Mouse (Mus musculus): Measurements from ENCODE around the gene Cacna1s. TPM values are rescaled to one million over a fixed set of nuclear protein-coding genes. Genes with fewer than 3 reads are reported as not detected.

Gene Cacna1s
- polyA plus RNA-seq, 1 experiment from 2014 or later: 0.20 TPM

- DNase-seq (ENCODE audit: low spot score) (peak; percentile 32), ATAC-seq (ENCODE audit: low FRiP score) (no peak)
- Histone ChIP-seq H3K27me3 (ENCODE audit: control insufficient read depth, insufficient read depth, low read length) (no peaks in the 10 kb centered on the region), H3K4me2 (replicated peaks; ENCODE audit: low read depth, low read length) (peak overlapping the region; percentile 70), H3K4me1 (replicated peaks; ENCODE audit: control insufficient read depth, insufficient read depth, low read length) (peaks cover 15% of the 10 kb centered on the region), H3K9me3 (ENCODE audit: control insufficient read depth, low read length) (no peaks in the 10 kb centered on the region), H3K27ac (ENCODE audit: low read depth, low read length) (0 out of 2 replicates have a peak overlapping the region, but pooled peaks have one; percentile 5), H3K36me3 (ENCODE audit: control insufficient read depth, insufficient read depth, low read length) (no peaks in the 10 kb centered on the region), H3K9ac (ENCODE audit: low read depth, low read length) (0 out of 2 replicates have a peak overlapping the region, but pooled peaks have one; percentile 45), H3K4me3 (ENCODE audit: low read depth, low read length) (peak overlapping the region; percentile 78)
- WGBS: 43% methylated on average over 13 of the region's 13 CpGs
These were observed 81.2 kb downstream of the Cacna1s start for GRCm38 (mm10) chr1:136133570-136134240.

GRCm38 (mm10) chr1:136134547-136134946 lies 82.0 kb downstream of the Cacna1s start:
- no peak for ATAC-seq (ENCODE audit: low FRiP score)

GRCm38 (mm10) chr1:136135046-136135445 lies 82.5 kb downstream of the Cacna1s start:
- no peak for ATAC-seq (ENCODE audit: low FRiP score)
- H3K36me3 ChIP-seq (ENCODE audit: control insufficient read depth, insufficient read depth, low read length): no peaks in the 10 kb centered on the region
- peak overlapping the region; percentile 70; the same call in 1 of the 2 replicates for H3K4me2 ChIP-seq (replicated peaks; ENCODE audit: low read depth, low read length)
- whole genome bisulfite sequencing: 77% methylated on average over 1 of the region's 1 CpGs
- peaks cover 15% of the 10 kb centered on the region for H3K4me1 ChIP-seq (replicated peaks; ENCODE audit: control insufficient read depth, insufficient read depth, low read length)
- H3K27ac ChIP-seq (ENCODE audit: low read depth, low read length): no peak overlapping the region
- H3K27me3 ChIP-seq (ENCODE audit: control insufficient read depth, insufficient read depth, low read length): no peaks in the 10 kb centered on the region
- H3K4me3 ChIP-seq (ENCODE audit: low read depth, low read length): no peak overlapping the region
- DNase-seq (ENCODE audit: low spot score): no peak
- H3K9me3 ChIP-seq (ENCODE audit: control insufficient read depth, low read length): no peaks in the 10 kb centered on the region
- H3K9ac ChIP-seq (ENCODE audit: low read depth, low read length): no peak overlapping the region

More at GRCm38 (mm10) chr1:136134547-136134946, 82.0 kb downstream of the Cacna1s start:
- WGBS: 89% methylated on average over 2 of the region's 2 CpGs
- Histone ChIP-seq H3K9me3 (ENCODE audit: control insufficient read depth, low read length) (no peaks in the 10 kb centered on the region), H3K4me1 (replicated peaks; ENCODE audit: control insufficient read depth, insufficient read depth, low read length) (peaks cover 15% of the 10 kb centered on the region), H3K9ac (ENCODE audit: low read depth, low read length) (no peak overlapping the region), H3K4me2 (replicated peaks; ENCODE audit: low read depth, low read length) (peak overlapping the region; percentile 70; the same call in 1 of the 2 replicates), H3K4me3 (ENCODE audit: low read depth, low read length) (no peak overlapping the region), H3K36me3 (ENCODE audit: control insufficient read depth, insufficient read depth, low read length) (no peaks in the 10 kb centered on the region), H3K27me3 (ENCODE audit: control insufficient read depth, insufficient read depth, low read length) (no peaks in the 10 kb centered on the region), H3K27ac (ENCODE audit: low read depth, low read length) (no peak overlapping the region)
- DNase-seq (ENCODE audit: low spot score): no peak

GRCm38 (mm10) chr1:136135777-136136444 lies 83.4 kb downstream of the Cacna1s start:
- no peaks in the 10 kb centered on the region for H3K27me3 ChIP-seq (ENCODE audit: control insufficient read depth, insufficient read depth, low read length)
- no peak overlapping the region for H3K4me3 ChIP-seq (ENCODE audit: low read depth, low read length)
- H3K36me3 ChIP-seq (ENCODE audit: control insufficient read depth, insufficient read depth, low read length): no peaks in the 10 kb centered on the region
- H3K4me2 ChIP-seq (replicated peaks; ENCODE audit: low read depth, low read length): no peak overlapping the region; the same call in 1 of the 2 replicates
- WGBS: 69% methylated on average over 6 of the region's 6 CpGs
- peaks cover 19% of the 10 kb centered on the region for H3K4me1 ChIP-seq (replicated peaks; ENCODE audit: control insufficient read depth, insufficient read depth, low read length)
- no peak overlapping the region for H3K27ac ChIP-seq (ENCODE audit: low read depth, low read length)
- no peaks in the 10 kb centered on the region for H3K9me3 ChIP-seq (ENCODE audit: control insufficient read depth, low read length)
- H3K9ac ChIP-seq (ENCODE audit: low read depth, low read length): no peak overlapping the region
- ATAC-seq (ENCODE audit: low FRiP score): no peak
- no peak for DNase-seq (ENCODE audit: low spot score)

- 35% methylated on average over 4 of the region's 4 CpGs for WGBS
- Histone ChIP-seq H3K36me3 (ENCODE audit: control insufficient read depth, insufficient read depth, low read length) (no peaks in the 10 kb centered on the region), H3K4me2 (replicated peaks; ENCODE audit: low read depth, low read length) (peak overlapping the region; percentile 22; the same call in 1 of the 2 replicates), H3K4me1 (replicated peaks; ENCODE audit: control insufficient read depth, insufficient read depth, low read length) (peaks cover 21% of the 10 kb centered on the region), H3K4me3 (ENCODE audit: low read depth, low read length) (no peak overlapping the region), H3K27ac (ENCODE audit: low read depth, low read length) (no peak overlapping the region), H3K9ac (ENCODE audit: low read depth, low read length) (no peak overlapping the region), H3K27me3 (ENCODE audit: control insufficient read depth, insufficient read depth, low read length) (no peaks in the 10 kb centered on the region), H3K9me3 (ENCODE audit: control insufficient read depth, low read length) (no peaks in the 10 kb centered on the region)
- no peak for ATAC-seq (ENCODE audit: low FRiP score)
- DNase-seq (ENCODE audit: low spot score): no peak
These were observed 84.0 kb downstream of the Cacna1s start for GRCm38 (mm10) chr1:136136547-136136946.

- Histone ChIP-seq H3K4me2 (replicated peaks; ENCODE audit: low read depth, low read length) (0 out of 2 replicates have a peak overlapping the region, but pooled peaks have one; percentile 11), H3K27me3 (ENCODE audit: control insufficient read depth, insufficient read depth, low read length) (no peaks in the 10 kb centered on the region), H3K4me3 (ENCODE audit: low read depth, low read length) (no peak overlapping the region), H3K36me3 (ENCODE audit: control insufficient read depth, insufficient read depth, low read length) (no peaks in the 10 kb centered on the region), H3K27ac (ENCODE audit: low read depth, low read length) (no peak overlapping the region), H3K4me1 (replicated peaks; ENCODE audit: control insufficient read depth, insufficient read depth, low read length) (peaks cover 23% of the 10 kb centered on the region), H3K9me3 (ENCODE audit: control insufficient read depth, low read length) (no peaks in the 10 kb centered on the region), H3K9ac (ENCODE audit: low read depth, low read length) (no peak overlapping the region)
- ATAC-seq (ENCODE audit: low FRiP score): no peak
- DNase-seq (ENCODE audit: low spot score): no peak
- WGBS: 22% methylated on average over 7 of the region's 7 CpGs
These were observed 84.6 kb downstream of the Cacna1s start for GRCm38 (mm10) chr1:136137071-136137531.

GRCm38 (mm10) chr1:136137575-136137974 lies 85.0 kb downstream of the Cacna1s start:
- H3K9ac ChIP-seq (ENCODE audit: low read depth, low read length): no peak overlapping the region
- ATAC-seq (ENCODE audit: low FRiP score): no peak
- WGBS: 10% methylated on average over 4 of the region's 4 CpGs
- peak; percentile 75 for DNase-seq (ENCODE audit: low spot score)
- H3K27me3 ChIP-seq (ENCODE audit: control insufficient read depth, insufficient read depth, low read length): no peaks in the 10 kb centered on the region
- no peak overlapping the region for H3K4me3 ChIP-seq (ENCODE audit: low read depth, low read length)
- peaks cover 28% of the 10 kb centered on the region for H3K4me1 ChIP-seq (replicated peaks; ENCODE audit: control insufficient read depth, insufficient read depth, low read length)
- H3K9me3 ChIP-seq (ENCODE audit: control insufficient read depth, low read length): no peaks in the 10 kb centered on the region
- H3K27ac ChIP-seq (ENCODE audit: low read depth, low read length): no peak overlapping the region
- H3K36me3 ChIP-seq (ENCODE audit: control insufficient read depth, insufficient read depth, low read length): no peaks in the 10 kb centered on the region
- H3K4me2 ChIP-seq (replicated peaks; ENCODE audit: low read depth, low read length): no peak overlapping the region

GRCm38 (mm10) chr1:136138191-136138830 lies 85.8 kb downstream of the Cacna1s start:
- no peak for ATAC-seq (ENCODE audit: low FRiP score)

More at GRCm38 (mm10) chr1:136138191-136138830, 85.8 kb downstream of the Cacna1s start:
- no peak for DNase-seq (ENCODE audit: low spot score)
- 47% methylated on average over 10 of the region's 10 CpGs for WGBS
- Histone ChIP-seq H3K9ac (ENCODE audit: low read depth, low read length) (no peak overlapping the region), H3K27ac (ENCODE audit: low read depth, low read length) (no peak overlapping the region), H3K4me3 (ENCODE audit: low read depth, low read length) (no peak overlapping the region), H3K9me3 (ENCODE audit: control insufficient read depth, low read length) (no peaks in the 10 kb centered on the region), H3K4me2 (replicated peaks; ENCODE audit: low read depth, low read length) (no peak overlapping the region), H3K36me3 (ENCODE audit: control insufficient read depth, insufficient read depth, low read length) (no peaks in the 10 kb centered on the region), H3K27me3 (ENCODE audit: control insufficient read depth, insufficient read depth, low read length) (no peaks in the 10 kb centered on the region), H3K4me1 (replicated peaks; ENCODE audit: control insufficient read depth, insufficient read depth, low read length) (peaks cover 35% of the 10 kb centered on the region)
